Mouse (Mus musculus) ES-Bruce4 (cell line): Measurements from ENCODE around the gene Skp1a.

ENCODE experiments used
- CTCF ChIP-seq: IDR thresholded peaks from one replicate; pipeline ENCODE4 v1.8.1; 2011; ENCODE audit warnings: low read depth, low read length
- EP300 ChIP-seq: IDR thresholded peaks from 2 replicates; pipeline ENCODE4 v1.6.1; 2011; ENCODE audit warnings: low read depth, low read length; ENCODE audit not compliant: insufficient read depth
- POLR2A ChIP-seq: IDR thresholded peaks from one replicate; pipeline ENCODE4 v1.8.1; 2011; ENCODE audit warnings: low read length; ENCODE audit not compliant: insufficient read depth

DNA sequence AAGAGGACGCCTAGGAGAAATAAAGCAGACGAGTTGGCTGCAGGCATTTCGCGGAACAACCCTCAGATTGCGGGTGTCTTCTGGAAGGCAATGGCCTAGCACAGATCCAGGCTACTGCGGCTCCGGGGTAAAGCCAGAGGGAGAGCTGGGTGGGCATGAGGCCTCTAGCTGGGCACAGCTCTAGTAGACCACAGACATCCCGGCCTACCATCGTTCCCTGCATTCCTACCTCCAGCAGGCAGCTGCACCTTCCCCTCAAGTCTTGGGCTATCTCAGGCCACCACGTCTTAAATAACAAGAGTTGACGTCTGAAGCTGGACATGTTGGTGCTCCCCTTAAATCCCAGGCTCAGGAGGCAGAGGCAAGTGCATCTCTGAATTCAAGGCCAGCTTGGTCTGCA lies 30.5 kb downstream of the Skp1a start:
- no peak for TF ChIP-seq POLR2A
- TF ChIP-seq CTCF = no peak
- TF ChIP-seq EP300 = no peak
